Mouse (Mus musculus): Measurements from ENCODE around the gene C1qtnf4.
"Not testable (repeated sequence)": the region's sequence is repeated elsewhere in the genome, so short reads cannot be mapped to it uniquely, and the experiment has no call there.

The C1qtnf4 gene

GRCm38 (mm10) chr2:90880144-90880785 is 5.4 kb upstream of the C1qtnf4 start:
- intact Hi-C loops (cut with DNase I), result no loop called here

DNA sequence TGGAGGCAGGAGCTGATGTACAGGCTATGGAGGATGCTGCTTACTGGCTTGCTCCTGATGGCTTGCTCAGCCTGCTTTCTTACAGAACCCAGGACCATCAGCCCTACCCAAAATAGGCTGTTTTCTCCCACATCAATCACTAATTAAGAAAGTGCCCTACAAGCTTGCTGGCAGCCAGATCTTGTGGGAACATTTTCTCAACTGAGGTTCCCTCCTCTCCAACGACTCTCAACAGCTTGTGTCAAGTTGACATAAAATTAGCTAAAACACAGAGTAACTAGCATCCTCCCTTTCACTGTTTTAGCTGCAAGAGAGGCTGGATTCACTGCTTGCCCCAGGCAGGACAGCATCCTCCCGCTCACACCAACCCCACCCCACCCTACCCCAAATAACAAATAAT is 3.8 kb upstream of the C1qtnf4 start:
- intact Hi-C loops (cut with DNase I), result no loop called here

- intact Hi-C loops (cut with DNase I), result no loop called here
These were observed 776 bp downstream of the C1qtnf4 start for GRCm38 (mm10) chr2:90886436-90886835.

GRCm38 (mm10) chr2:90887627-90888026 is 2.0 kb downstream of the C1qtnf4 start:
- intact Hi-C loops (cut with DNase I), result no loop called here

GRCm38 (mm10) chr2:90889550-90890548 is 4.2 kb downstream of the C1qtnf4 start:
- intact Hi-C loops (cut with DNase I), result no loop called here

GRCm38 (mm10) chr2:90893673-90894298 is 8.1 kb downstream of the C1qtnf4 start:
- intact Hi-C loops (cut with DNase I), result no loop called here

GRCm38 (mm10) chr2:90894299-90894677 is 8.6 kb downstream of the C1qtnf4 start:
- intact Hi-C loops (cut with DNase I), result not testable (repeated sequence)

- intact Hi-C loops (cut with DNase I), result no loop called here
These were observed 17.7 kb downstream of the C1qtnf4 start for GRCm38 (mm10) chr2:90903398-90903797.

DNA sequence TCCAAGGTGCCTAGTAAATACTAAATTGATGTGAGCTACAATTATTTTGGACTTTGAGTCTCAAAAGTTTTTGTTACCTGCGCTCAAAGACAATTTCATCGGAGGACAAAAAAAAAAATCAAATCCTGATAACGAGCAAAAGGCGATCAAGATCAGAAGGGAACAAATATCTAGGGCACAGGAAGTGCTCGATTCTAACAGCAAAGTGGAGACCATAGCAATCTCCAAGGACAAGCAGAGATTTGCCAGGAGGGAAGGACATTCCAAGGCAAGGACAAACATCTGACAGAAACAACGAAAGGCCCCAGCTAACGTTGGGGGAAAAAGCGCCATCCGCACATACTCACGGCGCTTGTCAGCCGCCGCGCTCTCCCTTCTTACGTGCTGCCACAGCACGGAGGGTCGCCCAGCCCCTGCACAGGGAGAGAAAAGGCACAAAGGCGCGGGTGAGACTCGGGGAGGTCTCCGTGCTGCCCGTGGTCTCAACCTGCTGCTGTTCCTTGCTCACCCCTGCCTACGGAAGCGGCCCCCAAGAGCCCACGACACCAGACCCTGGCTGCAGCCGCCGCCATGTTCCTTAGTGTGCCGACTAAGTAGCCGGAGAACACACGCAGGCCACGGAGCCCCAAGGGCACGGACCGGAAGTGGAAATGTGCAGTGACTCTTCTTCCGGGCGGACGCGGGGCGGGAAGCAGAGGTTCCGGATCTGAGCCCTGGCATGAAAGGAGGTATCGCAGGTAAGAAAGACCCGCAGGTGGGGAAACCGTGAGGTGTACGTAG is 18.6 kb downstream of the C1qtnf4 start, which contains the start of the genes Kbtbd4 and Ndufs3:
Gene Kbtbd4, plus strand, starts transcription at position 665 of the 780 bp plus-strand sequence.
Gene Ndufs3, minus strand, starts transcription at position 752 of the 780 bp plus-strand sequence.
- intact Hi-C loops (cut with DNase I), result no loop called here

GRCm38 (mm10) chr2:90904856-90905224 is 19.2 kb downstream of the C1qtnf4 start:
- intact Hi-C loops (cut with DNase I), result no loop called here

DNA sequence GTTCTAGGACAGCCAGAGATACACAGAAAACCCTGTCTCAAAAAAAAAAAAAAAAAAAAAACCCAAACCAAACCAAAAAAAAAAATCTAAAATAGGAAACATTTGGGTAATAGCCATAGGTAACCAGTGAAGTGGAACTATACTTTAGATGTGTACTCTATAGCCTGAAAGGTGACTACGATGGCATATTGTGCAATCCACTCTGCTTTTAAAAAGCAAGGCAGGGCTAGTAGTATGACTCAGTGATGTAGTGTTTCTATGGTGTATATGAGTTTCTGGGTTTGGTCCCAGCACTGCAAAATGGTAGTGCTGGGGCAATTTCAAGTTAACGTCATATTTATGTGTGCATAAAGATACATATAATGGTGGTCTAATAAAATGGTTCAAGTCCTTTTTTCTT is 21.1 kb downstream of the C1qtnf4 start:
- intact Hi-C loops (cut with DNase I), result no loop called here

DNA sequence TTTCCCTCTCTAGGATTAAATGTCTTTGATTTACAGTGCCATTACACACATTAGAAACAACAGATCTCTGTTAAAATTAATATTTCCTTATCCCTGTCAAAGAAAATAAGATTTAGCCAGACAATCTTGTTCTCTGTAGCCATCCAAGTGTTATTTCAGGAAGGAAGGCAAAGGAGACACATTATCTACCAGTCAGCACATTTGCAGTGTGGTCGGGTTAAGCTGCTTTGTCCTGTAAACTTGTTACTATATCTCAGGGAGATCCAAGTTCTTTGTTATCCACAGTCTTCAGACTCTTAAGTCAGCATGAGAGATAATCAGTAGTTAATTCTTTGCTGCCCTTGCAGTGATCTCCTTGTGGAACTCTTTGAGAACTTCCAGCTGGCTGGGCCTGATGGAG is 25.2 kb downstream of the C1qtnf4 start:
- intact Hi-C loops (cut with DNase I), result no loop called here

DNA sequence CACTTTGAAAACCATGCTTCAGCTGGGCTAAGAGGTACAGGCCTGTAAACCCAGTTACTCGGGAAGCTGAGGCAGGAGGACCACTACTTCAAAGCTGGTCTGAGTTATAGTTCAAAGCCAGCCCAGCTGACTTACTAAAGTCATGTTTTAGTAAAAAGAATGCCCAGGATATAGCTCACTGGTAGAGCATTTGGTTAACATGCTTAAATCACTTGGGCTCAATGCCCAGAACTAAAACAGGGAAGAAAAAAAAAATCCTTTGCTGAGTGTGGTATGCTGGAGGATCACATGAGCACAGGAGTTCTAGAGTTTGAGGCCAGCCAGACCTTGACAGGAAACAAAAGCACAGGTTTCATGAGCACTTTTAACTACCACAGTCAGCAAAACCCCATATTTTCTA is 26.0 kb downstream of the C1qtnf4 start:
- intact Hi-C loops (cut with DNase I), result no loop called here

DNA sequence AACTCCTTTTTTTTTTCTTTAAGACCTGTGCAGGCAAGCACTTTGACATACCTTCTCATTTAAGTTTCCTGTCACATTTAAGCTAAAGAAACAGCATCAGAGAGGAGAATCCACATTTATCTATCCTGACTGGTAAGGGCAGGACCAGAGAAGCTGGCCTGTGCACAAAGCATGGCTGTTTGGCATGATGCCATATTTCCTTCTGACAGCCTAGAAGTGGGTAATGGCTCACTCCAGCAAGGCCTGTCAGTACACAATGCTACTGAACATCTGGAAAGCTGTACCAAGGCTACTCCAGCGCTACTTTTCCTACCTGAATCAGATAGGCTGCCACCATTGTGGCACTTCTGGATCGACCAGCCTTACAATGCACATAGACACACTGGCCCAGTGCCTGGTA is 28.0 kb downstream of the C1qtnf4 start:
- intact Hi-C loops (cut with DNase I), result no loop called here

GRCm38 (mm10) chr2:90915516-90915915 is 29.9 kb downstream of the C1qtnf4 start:
- intact Hi-C loops (cut with DNase I), result no loop called here

DNA sequence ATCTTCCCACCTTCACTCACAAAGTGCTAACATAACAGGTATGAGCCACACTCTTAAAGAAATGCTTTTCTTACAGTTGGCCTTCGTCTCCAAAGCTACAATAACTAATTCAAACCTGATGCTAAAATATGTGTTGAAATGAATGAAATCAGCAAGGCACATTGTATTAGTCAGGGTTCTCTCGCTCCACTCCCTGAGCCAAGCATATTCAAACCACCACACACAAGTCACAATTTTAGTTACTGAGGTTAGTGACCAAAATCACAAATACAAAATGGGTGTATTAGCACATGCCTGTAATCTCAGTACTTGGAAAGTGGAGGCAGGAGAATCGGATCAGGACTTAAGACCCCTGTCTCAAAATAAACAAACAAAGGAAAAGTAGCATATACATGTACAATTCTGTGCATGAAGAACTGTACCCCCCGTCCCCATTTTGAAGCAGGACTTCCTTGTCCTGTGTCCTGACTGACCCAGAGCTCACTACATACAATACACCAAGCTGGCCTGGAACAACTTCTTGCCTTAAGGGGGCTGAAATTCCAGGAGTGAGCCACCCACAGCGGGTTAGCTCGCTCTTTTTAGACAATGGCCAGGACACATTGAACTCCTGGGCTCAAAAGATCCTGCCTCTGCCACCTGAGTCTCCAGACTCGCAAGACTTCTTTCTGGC is 31.0 kb downstream of the C1qtnf4 start:
- intact Hi-C loops (cut with DNase I), result no loop called here

GRCm38 (mm10) chr2:90917233-90917998 is 31.8 kb downstream of the C1qtnf4 start:
- intact Hi-C loops (cut with DNase I), result no loop called here

GRCm38 (mm10) chr2:90917999-90918698 is 32.5 kb downstream of the C1qtnf4 start:
- intact Hi-C loops (cut with DNase I), result no loop called here

DNA sequence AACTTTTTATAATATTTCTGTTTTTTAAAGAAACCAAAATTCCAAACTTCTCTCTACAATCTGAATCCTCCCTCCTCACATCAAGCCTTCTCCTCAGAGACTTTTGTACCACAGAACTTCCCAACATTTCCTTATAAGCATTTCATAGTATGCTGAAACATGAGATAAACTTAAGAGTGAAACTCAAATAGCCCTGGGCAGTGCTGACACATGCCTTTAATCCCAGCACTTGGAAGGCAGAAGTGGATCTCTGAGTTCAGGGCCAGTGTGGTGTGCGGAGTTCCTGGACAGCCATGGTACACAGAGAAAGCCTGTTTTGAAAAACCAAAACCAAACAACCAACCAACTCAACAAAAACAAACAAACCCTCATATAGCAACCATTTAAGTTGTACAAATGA is 35.5 kb downstream of the C1qtnf4 start:
- intact Hi-C loops (cut with DNase I), result no loop called here
